Mouse (Mus musculus): ENCODE data around the gene Slc39a1. TPM values are rescaled to one million over a fixed set of nuclear protein-coding genes. Genes with fewer than 3 reads are reported as not detected.

Gene Slc39a1
- total RNA-seq, 2 experiments from 2014 or later: 62.0 to 65.5 TPM

Small RNA genes lying within 50 kb of the gene (microRNA-seq; reads per million reads assigned to microRNA genes)
- 0.38 to 0.54 reads per million in 2 experiments for gene Mir7012

Other genes with a start within 250 kb of the Slc39a1 start
- gene Hax1, start 249.4 kb upstream of the Slc39a1 start, total RNA-seq (2021): 10 to 100 TPM; 46.1 to 48.5 TPM
- 10 to 100 TPM; 92.4 to 97.6 TPM for gene 4933434E20Rik, start 196.5 kb upstream of the Slc39a1 start, total RNA-seq (2021)
- 100 to 1,000 TPM in 1 of 2 experiments, 10 to 100 TPM in 1; 83.7 to 107 TPM for gene Ubap2l, start 195.5 kb upstream of the Slc39a1 start, total RNA-seq (2021)
- gene Tpm3, start 175.5 kb upstream of the Slc39a1 start, total RNA-seq (2021): 10 to 100 TPM; 42.9 to 46.2 TPM
- gene Nup210l, start 144.0 kb upstream of the Slc39a1 start, total RNA-seq (2021): under 1 TPM; 0.12 to 0.18 TPM
- gene Rps27, start 34.5 kb upstream of the Slc39a1 start, total RNA-seq (2021): 1,000 to 10,000 TPM; 1,057 to 1,251 TPM
- gene Rab13, start 34.5 kb upstream of the Slc39a1 start, total RNA-seq (2021): 1 to 10 TPM; 4.2 to 4.9 TPM
- gene Jtb, start 16.6 kb upstream of the Slc39a1 start, total RNA-seq (2021): 10 to 100 TPM; 51.7 to 54.8 TPM
- gene Creb3l4, start 4.7 kb upstream of the Slc39a1 start, total RNA-seq (2021): under 1 TPM in 1 of 2 experiments, not detected in 1; 0.41 TPM
- gene Crtc2, start 6.0 kb downstream of the Slc39a1 start, total RNA-seq (2021): 10 to 100 TPM; 13.4 to 18.0 TPM
- gene Dennd4b, start 17.0 kb downstream of the Slc39a1 start, total RNA-seq (2021): 10 to 100 TPM; 33.6 to 37.5 TPM
- 10 to 100 TPM; 40.0 to 41.8 TPM for gene Gatad2b, start 45.0 kb downstream of the Slc39a1 start, total RNA-seq (2021)
- gene Slc27a3, start 141.8 kb downstream of the Slc39a1 start, total RNA-seq (2021): under 1 TPM; 0.50 to 0.62 TPM
- gene Ints3, start 185.4 kb downstream of the Slc39a1 start, total RNA-seq (2021): 10 to 100 TPM; 24.6 TPM
- gene Npr1, start 217.7 kb downstream of the Slc39a1 start, total RNA-seq (2021): 10 to 100 TPM; 16.2 to 16.8 TPM
- gene Ilf2, start 228.0 kb downstream of the Slc39a1 start, total RNA-seq (2021): 10 to 100 TPM; 29.3 to 30.1 TPM
- 10 to 100 TPM; 62.0 to 70.7 TPM for gene Snapin, start 242.9 kb downstream of the Slc39a1 start, total RNA-seq (2021)